Mouse (Mus musculus) embryonic facial prominence, embryonic 14.5 days (tissue): ENCODE data around the gene Itpkb. TPM values are rescaled to one million over a fixed set of nuclear protein-coding genes. Genes with fewer than 3 reads are reported as not detected.
A peak's percentile ranks its signal among the peaks of the same experiment; 100 is the strongest.

Source experiments
- ATAC-seq: fragments of 200-750 bp; cut with Nextera tagmentation; 2 replicates; pipeline ENCODE4 v1.8.0; 2017; ENCODE audit warnings: low read depth, moderate number of reproducible peaks, moderate TSS enrichment
- DNase-seq: peaks from one replicate; pipeline ENCODE4 v3.0.0-alpha.2; 2015; ENCODE audit warnings: low spot score
- H3K27ac ChIP-seq: fragments of 300-500 bp; sonication (generic); replicated peaks from 2 replicates; pipeline ENCODE4 v1.5.1; 2014; ENCODE audit warnings: low read depth, mild to moderate bottlenecking, low read length, moderate library complexity
- H3K27me3 ChIP-seq: fragments of 300-500 bp; sonication (generic); replicated peaks from 2 replicates; pipeline ENCODE4 v1.6.1; 2014; ENCODE audit warnings: low read length; ENCODE audit not compliant: control insufficient read depth, insufficient read depth
- H3K36me3 ChIP-seq: fragments of 300-500 bp; sonication (generic); 2 replicates; pipeline ENCODE4 v1.6.1; 2014; ENCODE audit warnings: low read length, mixed read lengths; ENCODE audit not compliant: control insufficient read depth, insufficient read depth
- H3K4me1 ChIP-seq: fragments of 300-500 bp; sonication (generic); 2 replicates; pipeline ENCODE4 v1.6.1; 2014; ENCODE audit warnings: antibody characterized with exemption, low read length; ENCODE audit not compliant: control insufficient read depth, insufficient read depth
- H3K4me2 ChIP-seq: fragments of 300-500 bp; sonication (generic); 2 replicates; pipeline ENCODE4 v1.6.1; 2014; ENCODE audit warnings: low read depth, mild to moderate bottlenecking, low read length, moderate library complexity, mixed read lengths
- H3K4me3 ChIP-seq: fragments of 300-500 bp; sonication (generic); 2 replicates; pipeline ENCODE4 v1.5.1; 2014; ENCODE audit warnings: low read depth, mild to moderate bottlenecking, low read length
- H3K9ac ChIP-seq: fragments of 300-500 bp; sonication (generic); 2 replicates; pipeline ENCODE4 v1.6.1; 2014; ENCODE audit warnings: low read depth, mild to moderate bottlenecking, low read length, moderate library complexity, mixed read lengths
- H3K9me3 ChIP-seq: fragments of 300-500 bp; sonication (generic); 2 replicates; pipeline ENCODE4 v1.6.1; 2016; ENCODE audit warnings: low read length; ENCODE audit not compliant: control insufficient read depth
- WGBS: fragments of 180-500 bp; shearing (Covaris S2); extraction: QIAGEN DNeasy Blood & Tissue Kit; methylation state at CpG from one replicate; pipeline ENCODE4 v1.1.7; 2014; 5-methylcytosine and 5-hydroxymethylcytosine counted together
- polyA plus RNA-seq: library from polyadenylated mRNA; unstranded; fragments of >200 nt; fragmentation: Nextera tagmentation; extraction: Ambion mirVana; gene quantifications from 2 replicates; pipeline ENCODE4 v1.2.1, GENCODE M21; 2014

Gene Itpkb
- polyA plus RNA-seq, 1 experiment from 2014 or later, result 7.6 TPM

DNA sequence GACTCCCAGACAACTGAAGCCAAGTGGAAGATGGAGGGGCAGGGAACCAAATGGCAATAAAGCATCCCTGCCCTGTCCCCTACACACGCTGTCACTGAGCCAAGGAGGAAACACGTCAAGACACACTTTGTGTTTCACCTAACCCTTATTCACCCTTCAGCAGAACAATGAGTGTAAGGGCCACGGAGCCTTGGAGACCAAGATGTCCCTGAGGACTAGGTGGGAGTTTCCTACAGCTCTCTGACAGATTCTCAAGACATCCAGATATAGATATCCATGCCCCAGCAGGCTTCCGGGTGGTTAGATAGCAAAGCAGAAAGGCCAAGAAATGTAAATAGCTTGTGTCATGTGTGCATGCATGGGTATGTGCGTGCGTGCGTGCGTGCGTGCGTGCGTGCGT is 63.6 kb downstream of the Itpkb start:
- H3K4me3 ChIP-seq, result no peak overlapping the region
- peaks cover 11% of the 10 kb centered on the region for H3K4me1 ChIP-seq
- H3K27ac ChIP-seq, result no peak overlapping the region
- no peak overlapping the region for H3K9ac ChIP-seq
- H3K4me2 ChIP-seq, result no peak overlapping the region
- WGBS, result 88% methylated on average over 12 of the region's 12 CpGs
- DNase-seq (no peak), ATAC-seq (no peak)
- no peaks in the 10 kb centered on the region for H3K27me3 ChIP-seq
- H3K9me3 ChIP-seq, result no peaks in the 10 kb centered on the region
- no peaks in the 10 kb centered on the region for H3K36me3 ChIP-seq

GRCm38 (mm10) chr1:180397734-180398133 is 67.4 kb downstream of the Itpkb start:
- Histone ChIP-seq H3K9ac (no peak overlapping the region), H3K4me2 (no peak overlapping the region), H3K9me3 (no peaks in the 10 kb centered on the region), H3K27me3 (no peaks in the 10 kb centered on the region), H3K27ac (no peak overlapping the region), H3K4me1 (peaks cover 23% of the 10 kb centered on the region), H3K36me3 (no peaks in the 10 kb centered on the region), H3K4me3 (no peak overlapping the region)
- DNase-seq, result no peak
- no peak for ATAC-seq
- WGBS, result 60% methylated on average over 5 of the region's 5 CpGs

- 69% methylated on average over 3 of the region's 3 CpGs for WGBS
Observed at GRCm38 (mm10) chr1:180398446-180398845, 68.2 kb downstream of the Itpkb start.

GRCm38 (mm10) chr1:180400691-180401455 is 70.6 kb downstream of the Itpkb start:
- Histone ChIP-seq H3K4me2 (no peak overlapping the region), H3K36me3 (no peaks in the 10 kb centered on the region), H3K9me3 (no peaks in the 10 kb centered on the region), H3K4me3 (no peak overlapping the region), H3K9ac (no peak overlapping the region), H3K27ac (no peak overlapping the region), H3K27me3 (no peaks in the 10 kb centered on the region), H3K4me1 (peaks cover 40% of the 10 kb centered on the region)
- DNase-seq (no peak), ATAC-seq (no peak)
- 73% methylated on average over 4 of the region's 4 CpGs for WGBS

More at GRCm38 (mm10) chr1:180398446-180398845, 68.2 kb downstream of the Itpkb start:
- Histone ChIP-seq H3K4me1 (peaks cover 28% of the 10 kb centered on the region), H3K4me2 (no peak overlapping the region), H3K36me3 (no peaks in the 10 kb centered on the region), H3K9me3 (no peaks in the 10 kb centered on the region), H3K27me3 (no peaks in the 10 kb centered on the region), H3K4me3 (no peak overlapping the region), H3K9ac (no peak overlapping the region), H3K27ac (no peak overlapping the region)
- DNase-seq (no peak), ATAC-seq (no peak)

DNA sequence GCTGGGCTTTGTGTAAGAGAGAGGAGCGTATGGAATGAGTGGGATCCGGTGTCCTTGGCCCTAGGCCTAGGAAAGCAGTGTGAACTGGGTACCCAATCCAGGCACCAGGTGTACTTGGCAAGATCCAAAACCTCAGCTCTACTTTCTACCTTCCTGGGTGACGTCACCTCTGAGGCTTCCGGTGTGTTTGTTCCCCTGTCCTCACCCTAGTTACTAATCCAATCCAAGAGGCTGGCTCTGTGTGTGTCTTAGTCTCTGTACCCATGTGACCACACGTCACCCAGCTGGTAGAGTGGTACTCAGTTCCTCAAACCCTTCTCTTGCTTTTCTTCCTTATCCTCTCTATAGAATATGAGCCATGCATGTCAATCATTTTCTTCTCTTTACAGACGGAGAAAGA is 71.4 kb downstream of the Itpkb start:
- 77% methylated on average over 6 of the region's 6 CpGs for whole genome bisulfite sequencing
- Histone ChIP-seq H3K27ac (no peak overlapping the region; the same call in 1 of the 2 replicates), H3K9ac (no peak overlapping the region), H3K4me1 (peaks cover 41% of the 10 kb centered on the region), H3K4me3 (no peak overlapping the region), H3K27me3 (no peaks in the 10 kb centered on the region), H3K36me3 (no peaks in the 10 kb centered on the region), H3K4me2 (no peak overlapping the region), H3K9me3 (no peaks in the 10 kb centered on the region)
- ATAC-seq, result peak; percentile 41; the same call in 1 of the 2 replicates
- DNase-seq, result no peak

DNA sequence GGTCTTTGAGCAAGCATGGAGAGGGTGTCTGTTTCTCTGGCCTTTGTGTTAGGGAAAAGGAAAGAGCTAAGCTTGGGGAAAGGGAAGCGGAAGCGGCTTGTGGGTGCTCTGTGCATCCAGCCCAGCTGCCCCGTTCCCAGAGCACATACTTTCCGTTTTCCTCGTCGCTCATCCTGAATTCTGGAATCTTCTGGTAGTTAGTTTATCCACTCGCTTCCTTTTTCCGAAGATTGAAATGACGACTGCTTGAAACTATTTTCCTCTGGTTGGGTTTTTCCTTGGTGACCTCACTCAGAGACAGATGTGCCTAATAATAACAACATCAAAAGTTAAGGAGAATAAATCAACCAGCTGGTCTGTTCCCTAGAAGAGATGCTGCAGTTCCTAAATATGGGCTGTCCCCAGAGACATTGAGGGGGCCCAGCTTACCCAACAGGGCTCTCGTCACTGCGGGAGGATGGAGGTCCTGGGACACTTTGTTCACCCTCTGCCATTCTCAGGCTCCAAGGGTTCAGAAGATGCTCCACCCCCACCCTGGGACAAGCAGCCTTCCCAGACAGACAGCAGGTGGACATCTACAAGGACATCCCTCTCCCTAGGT is 72.3 kb downstream of the Itpkb start:
- Histone ChIP-seq H3K27ac (peak overlapping the region; percentile 88), H3K4me2 (no peak overlapping the region), H3K4me1 (peaks cover 49% of the 10 kb centered on the region), H3K4me3 (no peak overlapping the region), H3K27me3 (no peaks in the 10 kb centered on the region), H3K36me3 (no peaks in the 10 kb centered on the region), H3K9ac (no peak overlapping the region), H3K9me3 (no peaks in the 10 kb centered on the region)
- DNase-seq, result peak; percentile 52
- no peak for ATAC-seq
- WGBS, result 55% methylated on average over 11 of the region's 11 CpGs

- DNase-seq (no peak), ATAC-seq (no peak)
- 86% methylated on average over 8 of the region's 8 CpGs for WGBS
- H3K27ac ChIP-seq, result peak overlapping the region; percentile 88
- H3K4me1 ChIP-seq, result peaks cover 53% of the 10 kb centered on the region
- no peak overlapping the region for H3K4me3 ChIP-seq
- H3K4me2 ChIP-seq, result peak overlapping the region; percentile 37
- no peaks in the 10 kb centered on the region for H3K27me3 ChIP-seq
- H3K9me3 ChIP-seq, result no peaks in the 10 kb centered on the region
- H3K36me3 ChIP-seq, result no peaks in the 10 kb centered on the region
- peak overlapping the region; percentile 45; the same call in 1 of the 2 replicates for H3K9ac ChIP-seq
Observed at GRCm38 (mm10) chr1:180403357-180403693, 73.0 kb downstream of the Itpkb start.

DNA sequence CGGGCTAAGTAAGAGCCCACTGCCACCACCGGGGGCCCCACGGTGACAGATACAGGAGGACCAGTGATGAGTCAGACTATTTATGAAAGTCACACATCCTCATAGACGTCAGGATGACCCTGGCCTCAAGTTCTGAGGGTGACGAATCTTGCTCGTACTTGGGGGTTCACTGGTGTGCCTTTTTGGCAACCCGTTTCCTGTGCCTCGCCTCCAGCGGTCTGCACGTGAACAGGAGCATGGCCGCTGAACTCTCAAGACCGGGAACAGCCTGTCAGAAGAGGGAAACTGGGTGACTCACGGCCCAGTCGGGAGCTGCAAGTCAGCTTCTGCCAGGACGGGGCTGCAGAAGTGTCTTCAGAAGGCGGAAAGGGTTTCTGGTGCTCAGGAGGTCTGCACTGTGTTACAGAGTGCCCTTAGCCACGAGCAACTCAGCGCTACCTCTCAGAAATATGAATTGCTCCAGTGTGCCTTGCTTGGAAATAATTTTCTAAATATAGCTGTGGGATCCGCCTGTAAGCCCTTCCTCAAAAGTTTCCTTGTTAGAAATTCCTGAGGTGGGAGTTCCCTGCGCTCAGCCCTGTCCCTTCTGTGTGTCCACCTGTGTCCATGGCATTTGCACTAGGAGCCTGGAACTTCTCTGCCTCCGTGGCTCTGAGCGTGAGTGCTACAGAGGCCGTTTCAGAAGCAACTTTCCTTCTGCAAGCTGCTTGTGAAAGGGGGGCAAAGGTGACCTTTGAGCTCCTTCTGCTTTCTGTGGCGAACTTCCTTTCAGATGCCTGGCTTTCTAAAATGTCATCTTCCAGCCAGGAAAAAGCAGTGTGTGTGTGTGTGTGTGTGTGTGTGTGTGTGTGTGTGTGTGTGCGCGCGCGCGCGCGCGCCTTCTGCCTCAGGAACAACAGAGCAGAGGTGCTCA is 73.7 kb downstream of the Itpkb start:
- Histone ChIP-seq H3K4me3 (no peak overlapping the region), H3K4me2 (peak overlapping the region; percentile 37), H3K27ac (peak overlapping the region; percentile 88), H3K27me3 (no peaks in the 10 kb centered on the region), H3K4me1 (peaks cover 59% of the 10 kb centered on the region), H3K36me3 (no peaks in the 10 kb centered on the region), H3K9me3 (no peaks in the 10 kb centered on the region), H3K9ac (peak overlapping the region; percentile 45; the same call in 1 of the 2 replicates)
- ATAC-seq, result peak; percentile 38; the same call in 1 of the 2 replicates
- 38% methylated on average over 32 of the region's 32 CpGs for WGBS
- peak; percentile 84 for DNase-seq
